Mouse (Mus musculus) C2C12 (cell line): Measurements from ENCODE around the gene Cacna2d1.

Source experiments
- CTCF ChIP-seq: IDR thresholded peaks from one replicate; pipeline ENCODE4 v1.5.1; 2011; ENCODE audit not compliant: control insufficient read depth, insufficient read depth, insufficient read length
- MYOD1 ChIP-seq: IDR thresholded peaks from one replicate; pipeline ENCODE4 v1.6.1; 2011; ENCODE audit warnings: low read depth; ENCODE audit not compliant: control insufficient read depth, insufficient read length

DNA sequence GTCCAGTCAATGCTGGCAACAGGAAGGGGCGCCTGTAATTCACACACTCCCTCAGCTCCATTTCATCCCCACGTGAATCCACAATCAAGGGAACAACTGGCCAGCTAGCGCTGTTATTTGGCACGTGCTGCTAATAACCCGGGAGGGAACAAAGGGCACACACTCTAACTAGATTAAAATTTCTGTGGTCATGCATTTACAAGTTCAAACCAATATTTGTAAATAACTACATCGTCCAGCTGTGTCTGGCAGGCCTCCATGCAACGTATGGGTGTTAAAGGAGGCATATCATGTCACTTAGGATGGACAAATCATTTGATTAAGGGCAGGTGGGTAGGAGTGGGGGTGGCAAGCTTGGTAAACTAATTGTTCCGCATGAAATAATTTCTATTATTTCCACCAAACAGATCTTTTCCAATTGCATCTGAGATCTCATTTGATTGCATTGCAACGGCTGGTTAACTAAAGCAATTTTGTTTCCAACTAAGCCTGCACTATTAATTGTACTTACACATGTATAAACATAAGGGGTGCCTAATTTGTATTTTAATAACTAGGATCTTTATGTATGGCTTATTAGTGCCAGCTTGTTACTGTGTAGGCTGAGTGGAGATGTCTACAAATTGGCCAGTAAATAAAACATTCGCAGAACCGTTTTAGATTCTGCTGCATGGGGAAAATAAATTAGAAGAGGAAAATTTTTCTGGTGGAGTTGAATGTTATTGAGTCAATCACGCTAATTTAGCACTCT is 231.8 kb downstream of the Cacna2d1 start:
- no peak for TF ChIP-seq CTCF
- TF ChIP-seq MYOD1: no peak
